Mouse (Mus musculus) bone marrow, adult 2 months (tissue): ENCODE measurements at regions not wholly inside any gene's neighbourhood (a gene's known extent, or its start where the extent isn't known, plus 50 kb on each side); places are given as distances from the start of the nearest gene placed in this dataset.

Source experiments
- CTCF ChIP-seq: fragments of 200-500 bp; IDR thresholded peaks from 2 replicates; pipeline ENCODE4 v1.5.1; 2011; ENCODE audit warnings: low read length, control low read depth; ENCODE audit not compliant: control insufficient read depth, insufficient read depth
- POLR2A ChIP-seq: fragments of 200-500 bp; IDR thresholded peaks from 2 replicates; pipeline ENCODE4 v1.6.1; 2011; ENCODE audit warnings: low read depth, mild to moderate bottlenecking, control low read depth, low read length, borderline replicate concordance; ENCODE audit not compliant: control insufficient read depth

GRCm38 (mm10) chr15:52167811-52168210, 1716.9 kb upstream of the Gm7489 start:
- TF ChIP-seq CTCF, result no peak
- no peak for TF ChIP-seq POLR2A
